Mouse (Mus musculus): ENCODE data around the gene Gm8369. TPM values are rescaled to one million over a fixed set of nuclear protein-coding genes. Genes with fewer than 3 reads are reported as not detected.
"Not testable (repeated sequence)": the region's sequence is repeated elsewhere in the genome, so short reads cannot be mapped to it uniquely, and the experiment has no call there.

The Gm8369 gene
- not detected for total RNA-seq (2022)

- no peak for DNase-seq (ENCODE audit: low spot score in 2 of 2)
Observed at GRCm38 (mm10) chr19:11485746-11486145, at the start of gene Gm8369. Gene Gm8369 (plus strand): TSS chr19:11485938.

DNA sequence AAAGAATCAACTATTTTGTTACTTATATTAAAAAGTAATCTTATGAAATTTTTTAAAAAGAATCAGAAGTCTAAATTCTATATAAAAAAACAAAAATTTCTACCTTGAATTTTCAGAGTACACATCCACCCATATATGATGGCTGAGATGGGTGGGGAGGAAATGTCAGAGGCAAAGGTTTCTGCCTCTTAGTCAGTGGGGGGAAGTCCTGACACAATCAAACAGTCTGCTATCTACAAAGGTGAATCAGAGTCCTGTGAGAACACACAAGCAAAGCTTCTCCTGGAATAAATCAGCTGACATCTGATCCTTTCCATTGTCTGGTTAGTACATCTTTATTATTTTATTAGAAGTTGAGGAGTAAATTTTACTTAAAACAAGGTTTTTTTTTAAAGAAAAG is 42.4 kb upstream of the Gm8369 start, which contains the start of gene Ms4a4b:
Ms4a4b (plus strand) TSS at position 216 of the 400 bp plus-strand sequence.
- DNase-seq (ENCODE audit: low spot score in 2 of 2), result no peak

- DNase-seq (ENCODE audit: low spot score in 2 of 2), result no peak
Observed at GRCm38 (mm10) chr19:11443964-11444363, 41.8 kb upstream of the Gm8369 start.

GRCm38 (mm10) chr19:11447238-11447637 is 38.5 kb upstream of the Gm8369 start:
- no peak for DNase-seq (ENCODE audit: low spot score in 2 of 2)

DNA sequence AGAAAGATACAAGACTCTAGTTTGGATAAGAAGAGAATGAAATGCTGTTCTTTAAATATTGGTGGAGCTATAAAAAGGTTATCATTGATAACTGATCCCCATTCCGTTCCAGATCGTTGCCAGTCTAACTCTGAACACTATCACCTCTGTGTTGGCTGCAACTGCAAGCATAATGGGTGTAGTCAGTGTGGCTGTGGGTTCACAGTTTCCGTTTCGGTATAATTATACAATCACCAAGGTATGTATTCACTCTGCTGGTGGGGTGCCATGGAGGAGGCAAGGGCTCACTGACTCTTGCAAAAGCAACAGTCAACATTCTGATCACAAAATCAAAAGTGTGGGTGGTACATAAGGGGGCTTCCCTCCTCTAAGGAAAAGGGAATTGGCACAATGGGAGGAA is 26.7 kb upstream of the Gm8369 start:
- DNase-seq (ENCODE audit: low spot score in 2 of 2), result not testable (repeated sequence)

GRCm38 (mm10) chr19:11464795-11465194 is 20.9 kb upstream of the Gm8369 start:
- not testable (repeated sequence) for DNase-seq (ENCODE audit: low spot score in 2 of 2)

- no peak for DNase-seq (ENCODE audit: low spot score in 2 of 2)
Observed at GRCm38 (mm10) chr19:11466471-11466870, 19.3 kb upstream of the Gm8369 start.

DNA sequence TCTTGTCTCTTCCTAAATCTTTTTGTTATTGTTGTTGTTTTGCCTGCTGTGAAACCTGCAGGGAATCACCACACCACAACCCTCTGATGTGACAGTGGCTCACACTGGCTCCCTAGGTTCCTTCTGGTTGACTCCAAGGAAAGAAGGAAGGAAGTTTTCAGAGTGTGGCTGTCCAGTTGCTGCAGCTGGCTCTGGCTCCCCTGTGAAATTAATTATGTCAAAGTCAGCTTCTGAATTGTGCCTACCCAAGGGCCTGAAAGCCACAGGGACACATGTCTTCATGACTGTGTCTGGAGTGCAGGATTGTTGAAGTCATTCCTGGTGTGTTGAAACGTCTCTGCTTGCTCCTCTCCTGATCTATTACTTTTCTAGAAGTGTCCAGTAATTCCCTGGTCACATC is 17.4 kb upstream of the Gm8369 start:
- not testable (repeated sequence) for DNase-seq (ENCODE audit: low spot score in 2 of 2)

- not testable (repeated sequence) for DNase-seq (ENCODE audit: low spot score in 2 of 2)
Observed at GRCm38 (mm10) chr19:11469215-11469614, 16.5 kb upstream of the Gm8369 start, which contains the start of gene Ms4a6c. Gene Ms4a6c (plus strand): TSS chr19:11469366.

GRCm38 (mm10) chr19:11479714-11480113 is 6.0 kb upstream of the Gm8369 start:
- DNase-seq (ENCODE audit: low spot score in 2 of 2), result no peak

- DNase-seq (ENCODE audit: low spot score in 2 of 2), result no peak
Observed at GRCm38 (mm10) chr19:11482684-11483083, 3.1 kb upstream of the Gm8369 start.

DNA sequence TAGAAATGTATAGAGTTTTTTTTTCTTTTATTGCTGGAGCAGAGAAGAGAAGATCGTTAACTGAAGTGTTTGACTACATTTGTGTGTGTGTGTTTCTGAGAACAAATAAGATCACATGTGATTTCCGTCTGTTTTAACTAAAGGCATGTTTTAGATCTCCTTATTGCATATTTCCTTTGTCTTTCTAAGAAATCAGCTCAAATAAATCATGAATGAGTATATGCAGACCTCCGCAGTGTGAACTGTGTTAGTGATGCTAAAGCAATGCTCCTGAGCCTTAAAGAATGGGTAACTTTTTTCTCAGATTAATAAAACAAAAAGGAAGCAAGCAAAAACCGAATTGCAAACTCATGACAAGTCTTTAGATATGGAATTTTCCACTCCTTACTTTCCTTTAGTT is 1.8 kb upstream of the Gm8369 start:
- no peak for DNase-seq (ENCODE audit: low spot score in 2 of 2)

DNA sequence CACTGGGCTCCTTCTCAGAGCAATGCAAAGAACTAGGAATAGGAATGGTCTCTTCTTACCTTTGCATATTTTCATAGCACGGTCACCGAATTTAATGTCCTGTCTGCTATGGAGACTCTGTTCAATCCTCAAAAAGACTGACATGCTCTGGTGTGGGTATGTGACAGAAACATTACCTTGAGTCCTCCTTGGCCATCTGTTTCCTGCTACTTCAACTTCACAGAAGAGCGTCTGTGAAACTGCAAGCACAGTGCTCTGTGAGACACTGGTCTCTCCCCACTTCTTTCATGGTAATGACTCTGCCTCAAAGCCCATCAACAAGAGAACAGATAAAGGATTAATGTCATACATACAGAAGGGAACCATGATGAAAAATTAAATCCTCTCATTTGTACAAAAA is 1.4 kb upstream of the Gm8369 start:
- no peak for DNase-seq (ENCODE audit: low spot score in 2 of 2)

- no peak for DNase-seq (ENCODE audit: low spot score in 2 of 2)
Observed at GRCm38 (mm10) chr19:11485266-11485665, 472 bp upstream of the Gm8369 start.

- no peak for DNase-seq (ENCODE audit: low spot score in 2 of 2)
Observed at GRCm38 (mm10) chr19:11486599-11486998, 861 bp downstream of the Gm8369 start.

DNA sequence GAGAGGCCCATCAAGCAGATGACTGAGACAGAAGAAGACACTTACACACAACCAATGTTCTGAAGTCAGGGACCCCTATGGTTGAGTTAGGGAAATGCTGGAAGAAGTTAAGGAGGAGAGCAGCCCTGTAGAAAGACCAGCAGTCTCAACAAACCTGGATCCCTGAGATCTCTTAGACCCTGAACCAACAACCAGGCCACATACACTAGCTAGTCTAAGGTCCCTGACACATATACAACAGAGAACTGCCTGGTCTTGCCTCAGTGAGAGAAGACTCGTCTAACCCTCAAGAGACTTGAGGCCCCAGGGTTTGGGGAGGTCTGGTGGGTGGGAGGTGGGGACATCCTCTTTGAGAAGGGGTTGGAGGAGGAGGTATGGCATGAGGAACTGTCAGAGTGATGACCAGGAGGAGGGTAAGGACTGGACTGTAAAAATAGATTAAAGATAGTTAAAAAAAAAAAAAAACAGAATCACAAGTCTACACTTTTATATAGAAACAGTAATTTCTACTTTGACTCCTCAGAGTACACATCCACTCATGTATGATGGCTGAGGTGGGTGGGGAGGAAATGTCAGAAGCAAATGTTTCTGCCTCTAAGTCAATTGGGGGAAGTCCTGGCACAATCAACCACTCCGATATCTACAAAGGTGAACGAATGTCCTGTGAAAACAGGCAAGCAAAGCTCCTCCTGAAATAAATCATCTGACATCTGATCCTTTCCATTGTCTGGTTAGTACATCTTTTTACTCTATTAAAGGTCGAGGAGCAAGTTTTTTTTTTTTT is 5.9 kb downstream of the Gm8369 start:
- no peak for DNase-seq (ENCODE audit: low spot score in 2 of 2)

DNA sequence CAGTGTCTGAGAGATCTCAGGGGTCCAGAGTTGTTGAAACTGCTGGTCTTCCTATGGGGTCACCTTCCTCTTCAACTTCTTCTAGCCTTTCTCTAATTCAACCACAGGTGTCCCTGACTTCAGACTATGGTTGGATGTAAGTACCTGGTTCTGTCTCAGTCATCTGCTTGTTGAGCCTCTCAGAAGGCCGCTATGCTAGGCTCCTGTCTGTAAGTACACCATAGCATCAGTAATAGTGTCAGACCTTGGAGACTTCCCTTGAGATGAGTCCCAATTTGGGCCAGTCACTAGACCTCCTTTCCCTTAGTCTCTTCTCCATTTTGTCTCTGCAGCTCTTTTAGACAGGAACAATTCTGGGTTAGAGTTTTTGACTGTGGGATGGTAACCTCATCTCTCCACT is 6.9 kb downstream of the Gm8369 start:
- no peak for DNase-seq (ENCODE audit: low spot score in 2 of 2)

GRCm38 (mm10) chr19:11494519-11494918 is 8.8 kb downstream of the Gm8369 start:
- no peak for DNase-seq (ENCODE audit: low spot score in 2 of 2)

DNA sequence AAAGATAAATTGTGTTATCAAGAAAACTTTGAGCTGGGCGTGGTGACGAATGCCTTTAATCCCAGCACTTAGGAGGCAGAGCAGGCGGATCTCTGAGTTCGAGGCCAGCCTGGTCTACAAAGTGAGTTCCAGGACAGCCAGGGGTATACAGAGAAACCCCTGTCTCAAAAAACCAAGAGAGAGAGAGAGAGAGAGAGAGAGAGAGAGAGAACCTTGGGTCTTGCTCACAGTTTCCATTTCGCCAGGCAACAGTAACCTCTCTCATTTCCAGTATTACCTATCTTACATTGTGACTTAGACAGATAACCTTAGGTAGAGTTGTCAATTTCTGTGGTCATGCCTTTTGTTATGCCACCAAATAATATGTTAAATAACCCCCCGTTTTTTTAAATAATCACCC is 10.6 kb downstream of the Gm8369 start:
- DNase-seq (ENCODE audit: low spot score in 2 of 2), result no peak

DNA sequence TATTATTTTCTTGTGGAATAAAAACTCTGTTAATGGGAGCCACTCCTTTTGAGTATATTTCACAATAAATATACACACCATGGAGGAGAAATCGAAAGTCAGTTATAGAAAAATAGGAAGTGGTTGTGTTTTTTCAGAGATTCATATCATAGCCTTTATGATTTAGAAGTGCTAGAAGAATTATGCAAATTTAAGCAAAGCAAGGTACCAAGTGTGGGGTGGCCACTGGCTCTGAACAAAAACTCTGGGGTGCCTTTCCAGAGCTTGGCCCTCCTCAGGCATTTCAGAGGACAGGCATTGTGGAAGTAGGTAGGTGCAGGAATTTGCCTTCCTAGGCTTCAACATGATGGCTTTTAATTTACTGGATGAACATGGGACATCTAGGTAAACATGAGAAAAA is 11.6 kb downstream of the Gm8369 start:
- DNase-seq (ENCODE audit: low spot score in 2 of 2), result not testable (repeated sequence)

DNA sequence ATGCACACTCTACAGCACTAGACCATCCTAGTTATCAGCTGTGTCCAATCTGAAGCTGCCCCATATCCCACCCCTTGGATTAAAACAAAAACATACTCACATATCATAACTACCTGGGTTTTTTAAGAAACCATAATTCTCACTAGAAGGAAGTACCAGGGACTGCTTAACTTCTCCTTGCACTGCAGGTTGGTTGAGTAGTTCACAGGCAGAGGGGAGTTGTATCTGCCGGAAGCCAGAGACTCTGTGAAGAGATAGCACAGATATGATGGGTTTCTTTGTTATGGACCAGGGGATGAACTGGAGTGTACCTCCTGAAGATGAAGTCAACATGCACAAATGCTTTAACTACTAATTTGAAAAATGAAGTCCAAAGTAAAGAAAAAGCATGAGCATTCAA is 15.1 kb downstream of the Gm8369 start:
- no peak for DNase-seq (ENCODE audit: low spot score in 2 of 2)

GRCm38 (mm10) chr19:11501326-11501725 is 15.6 kb downstream of the Gm8369 start:
- DNase-seq (ENCODE audit: low spot score in 2 of 2), result no peak

DNA sequence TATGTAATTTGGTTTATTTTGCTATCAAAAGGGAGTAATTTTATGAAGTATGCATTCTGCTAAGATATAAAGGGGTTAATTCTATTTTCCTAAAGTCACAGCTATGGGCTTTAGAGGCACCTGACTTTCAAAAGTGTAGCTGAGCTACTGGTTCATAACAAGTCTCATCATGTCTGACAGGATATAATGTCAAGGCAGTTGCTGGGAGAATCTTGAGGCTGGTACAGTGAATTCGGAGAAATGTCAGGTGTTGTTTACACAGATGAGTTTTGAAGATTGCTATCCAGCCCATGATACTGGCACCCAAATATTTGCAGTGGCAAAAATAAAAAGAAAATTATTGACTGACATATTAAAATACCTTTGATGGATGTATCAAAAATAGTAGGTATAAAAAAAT is 19.1 kb downstream of the Gm8369 start:
- DNase-seq (ENCODE audit: low spot score in 2 of 2), result no peak
